Mouse (Mus musculus): ENCODE results near the gene Ttc22.

- TF ChIP-seq GATA1 (IDR thresholded peaks at IDR 0.05; ENCODE audit: low read length) (no peak), TAL1 (IDR thresholded peaks at IDR 0.05; ENCODE audit: low read length) (no peak)
These were observed 3.3 kb upstream of the Ttc22 start for GRCm38 (mm10) chr4:106618898-106619297.
